Mouse (Mus musculus) adrenal gland, adult 2 months (tissue): ENCODE results near the gene Cyp2d11. TPM values are rescaled to one million over a fixed set of nuclear protein-coding genes. Genes with fewer than 3 reads are reported as not detected.

Experiments used
- DNase-seq: peaks from one replicate; pipeline ENCODE4 v3.0.0; 2021
- microRNA-seq, 2 experiments: library from miRNA; unstranded; fragments of <30 nt; microRNA quantifications; one replicate each; pipeline ENCODE4 v1.2.0; 2021
- polyA plus RNA-seq: library from polyadenylated mRNA; depleted of rRNA; stranded (reverse); fragments of >200 nt; gene quantifications from 2 replicates; pipeline ENCODE4 v1.2.3, GENCODE M21; 2012; rRNA removed
- total RNA-seq, 2 experiments: library from RNA; stranded (reverse); gene quantifications; 2 replicates each; pipeline ENCODE4 v1.2.3; 2021

The Cyp2d11 gene
- total and polyA plus RNA-seq, 3 experiments = 0.21 TPM; not detected in 2

DNA sequence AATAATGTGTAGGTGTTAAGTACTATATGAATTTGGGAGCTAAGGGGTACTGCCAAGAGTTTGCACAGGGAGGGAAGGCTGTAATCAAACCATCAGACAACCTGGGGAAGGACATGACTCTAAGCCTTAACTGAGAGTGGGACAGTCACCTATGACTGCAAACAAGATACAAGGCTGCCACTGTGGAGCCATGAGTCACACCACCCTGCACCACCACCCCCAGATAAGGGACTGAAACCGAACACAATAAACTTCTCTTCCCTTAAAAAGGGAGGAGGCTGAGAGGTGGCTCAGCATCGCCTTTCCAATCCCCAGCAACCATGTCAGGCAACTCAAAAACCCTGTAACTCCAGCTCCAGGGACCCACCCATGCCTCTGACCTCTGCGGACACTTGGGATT is 42.3 kb downstream of the Cyp2d11 start:
- DNase-seq = peak; percentile 46

DNA sequence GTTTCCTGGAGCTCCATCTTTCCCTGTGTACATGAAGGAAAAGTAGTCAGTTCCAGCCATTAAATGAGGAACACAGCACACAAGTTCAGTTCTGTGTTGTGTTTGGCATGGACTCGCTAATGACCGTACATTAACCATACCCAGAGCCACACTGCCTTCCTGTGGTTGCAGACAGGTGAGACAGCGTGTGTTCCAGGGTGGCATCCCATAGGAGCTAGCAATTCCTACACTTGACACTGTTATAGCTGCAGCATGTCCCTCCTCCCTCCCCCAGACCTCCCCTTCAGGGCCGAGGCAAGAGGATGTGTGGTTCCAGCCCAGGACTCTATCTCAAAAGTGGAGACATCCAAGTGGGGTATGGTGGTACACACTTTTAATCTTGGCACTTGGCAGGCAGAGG is 43.5 kb downstream of the Cyp2d11 start:
- DNase-seq = no peak

GRCm38 (mm10) chr15:82348999-82349341 is 44.9 kb downstream of the Cyp2d11 start:
- DNase-seq = no peak

GRCm38 (mm10) chr15:82348258-82348998 is 45.4 kb downstream of the Cyp2d11 start:
- no peak for DNase-seq

DNA sequence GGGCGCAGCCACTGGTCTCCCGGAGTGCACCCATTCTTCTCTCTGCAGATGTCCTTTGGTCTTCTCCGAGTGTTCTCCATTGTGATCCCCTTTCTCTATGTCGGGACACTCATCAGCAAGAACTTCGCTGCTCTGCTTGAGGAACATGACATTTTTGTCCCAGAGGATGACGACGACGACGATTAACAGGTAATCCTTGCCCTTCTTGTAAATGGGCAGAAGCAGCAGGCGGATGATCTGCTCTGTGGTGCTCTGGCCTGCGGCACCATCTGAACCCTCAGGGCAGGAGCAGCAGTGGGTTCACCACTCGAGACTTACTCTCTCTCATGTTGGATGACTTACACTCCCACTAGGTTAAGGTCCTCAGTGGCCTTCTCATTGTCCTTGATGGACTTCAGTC is 46.0 kb downstream of the Cyp2d11 start:
- no peak for DNase-seq

DNA sequence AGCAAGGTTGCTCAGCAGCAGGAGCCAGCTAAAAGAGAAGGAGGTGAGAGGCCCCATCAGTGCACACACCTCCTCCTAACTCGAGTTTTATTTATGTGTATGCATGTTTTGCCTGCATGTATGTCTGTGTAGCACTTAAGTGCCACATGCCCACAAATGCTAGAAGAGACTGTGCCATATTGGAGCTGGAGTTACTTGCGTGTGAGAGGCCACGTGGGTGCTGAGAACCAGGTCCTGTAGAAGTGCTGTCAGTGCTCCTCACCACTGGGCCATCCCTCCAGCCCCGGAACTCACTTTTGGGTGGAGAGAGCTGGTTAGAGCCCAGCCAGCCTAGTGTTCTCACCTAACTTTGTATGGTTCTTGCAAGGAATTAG is 46.5 kb downstream of the Cyp2d11 start:
- DNase-seq = no peak

- DNase-seq = no peak
Observed at GRCm38 (mm10) chr15:82346580-82347302, 47.1 kb downstream of the Cyp2d11 start.

GRCm38 (mm10) chr15:82345820-82346470 is 47.9 kb downstream of the Cyp2d11 start:
- peak; percentile 98 for DNase-seq

DNA sequence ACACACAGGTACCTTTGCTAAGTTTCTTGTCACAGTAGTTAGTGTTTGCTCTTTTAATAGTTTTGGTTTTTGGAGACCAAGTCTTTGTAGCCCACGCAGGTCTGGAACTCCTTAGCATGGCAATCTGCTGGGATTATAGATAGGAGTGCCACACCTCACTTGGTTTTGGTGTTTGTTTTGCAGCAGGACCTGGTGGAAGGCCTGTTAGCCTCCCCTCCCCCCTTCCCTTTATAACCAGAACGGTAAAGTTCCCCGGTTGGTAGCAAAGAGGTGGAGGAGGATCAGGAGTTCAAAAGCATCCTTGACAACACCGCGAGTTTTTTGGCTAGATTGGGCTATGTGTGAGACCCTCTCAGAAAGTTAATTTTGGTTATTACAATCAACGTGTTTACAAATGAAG is 48.9 kb downstream of the Cyp2d11 start:
- no peak for DNase-seq

DNA sequence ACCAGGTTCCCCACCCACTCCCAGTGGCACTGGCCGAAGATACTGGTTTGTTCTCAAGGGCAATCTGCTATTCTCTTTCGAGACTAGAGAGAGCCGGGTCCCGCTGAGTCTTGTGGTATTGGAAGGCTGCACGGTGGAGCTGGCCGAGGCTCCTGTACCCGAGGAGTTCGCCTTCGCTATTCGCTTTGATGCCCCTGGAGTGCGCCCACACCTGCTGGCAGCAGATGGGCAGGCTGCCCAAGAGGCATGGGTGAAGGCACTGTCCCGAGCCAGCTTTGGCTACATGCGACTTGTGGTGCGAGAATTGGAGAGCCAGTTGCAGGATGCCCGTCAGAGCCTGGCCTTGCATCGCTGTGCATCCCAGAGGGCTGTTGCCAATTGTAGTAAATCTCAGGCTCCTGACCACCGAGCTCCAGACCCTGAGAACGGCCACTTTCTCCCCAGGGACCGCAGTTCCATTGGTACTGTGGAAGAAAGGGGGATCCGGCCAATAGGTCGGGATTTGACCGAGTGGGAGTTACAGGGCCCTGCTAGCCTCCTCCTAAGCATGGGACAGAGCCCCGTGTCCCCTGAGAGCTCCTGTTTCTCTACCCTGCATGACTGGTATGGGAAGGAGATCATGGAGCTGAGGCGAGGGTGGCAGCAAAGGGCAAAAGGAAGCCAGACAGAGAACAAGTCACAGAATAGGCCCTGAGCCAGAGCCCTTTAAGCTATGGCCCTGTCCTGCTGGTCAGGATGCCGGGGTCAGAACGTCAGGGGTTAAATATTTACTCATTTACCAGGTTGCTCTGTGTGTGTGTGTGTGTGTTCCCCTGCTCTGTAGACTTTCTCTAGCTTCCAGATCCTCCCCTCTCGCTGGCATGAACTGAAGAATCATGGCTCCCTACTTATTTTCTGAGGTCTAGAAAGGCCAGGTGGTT is 50.2 kb downstream of the Cyp2d11 start:
- no peak for DNase-seq

DNA sequence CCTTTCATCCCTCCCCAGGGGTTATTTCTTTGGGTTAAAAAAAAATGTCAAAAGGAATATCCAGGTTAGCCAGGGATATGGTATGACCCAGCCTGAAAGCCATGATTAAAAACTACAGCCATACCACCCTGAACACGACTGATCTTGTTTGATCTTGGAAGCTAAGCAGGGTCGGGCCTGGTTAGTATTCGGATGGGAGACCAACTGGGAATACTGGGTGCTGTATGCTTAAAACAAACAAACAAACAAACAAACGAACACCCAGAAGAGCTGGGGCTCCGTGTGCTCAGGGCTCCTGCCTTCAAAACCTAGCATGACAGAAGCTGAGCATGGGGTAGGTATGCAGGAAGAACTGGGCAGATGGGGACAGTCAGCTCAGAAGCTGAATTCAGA is 51.3 kb downstream of the Cyp2d11 start:
- DNase-seq = no peak

DNA sequence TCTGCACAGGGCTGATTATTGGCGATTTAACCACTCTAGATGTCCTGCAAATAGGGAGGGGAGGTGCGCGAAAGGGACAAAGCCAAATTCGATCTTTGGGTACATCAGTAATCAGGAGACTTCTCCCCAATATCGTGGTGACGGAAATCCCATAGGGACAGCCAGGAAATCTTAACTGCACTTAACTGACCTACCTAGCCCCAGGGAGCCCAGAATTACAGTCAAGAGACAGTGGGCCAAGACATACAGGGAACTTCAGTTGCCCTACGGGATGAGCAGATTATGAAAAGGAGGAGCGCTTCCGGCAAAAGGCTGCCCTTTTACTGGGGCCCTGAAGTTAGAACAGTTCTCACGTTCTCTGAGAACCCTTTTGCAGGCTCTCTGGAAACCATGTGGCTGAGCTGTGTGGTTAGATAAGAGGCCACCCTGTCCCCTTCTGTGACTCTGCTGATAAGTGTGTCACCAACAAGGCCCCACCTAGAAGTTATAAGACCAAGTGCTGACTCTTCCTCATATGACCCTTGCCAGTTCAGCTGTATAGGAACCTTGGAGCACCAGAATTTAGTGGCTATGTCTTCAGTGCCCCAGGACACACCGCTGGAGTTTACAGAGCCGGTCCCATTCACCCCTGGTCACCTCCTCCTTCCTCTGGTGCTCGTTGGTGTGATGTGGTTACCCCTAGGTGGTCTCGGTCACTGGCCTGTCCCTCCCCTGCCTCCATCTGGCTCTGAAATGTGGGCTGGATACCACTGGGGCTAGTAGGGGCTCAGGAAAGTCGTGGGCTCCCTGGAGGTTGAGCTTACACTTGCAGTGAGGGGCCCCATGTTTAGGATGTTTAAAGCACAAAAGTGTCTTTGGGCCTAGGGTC is 51.9 kb downstream of the Cyp2d11 start:
- DNase-seq = no peak

GRCm38 (mm10) chr15:82341036-82341501 is 52.8 kb downstream of the Cyp2d11 start:
- DNase-seq = peak; percentile 61

DNA sequence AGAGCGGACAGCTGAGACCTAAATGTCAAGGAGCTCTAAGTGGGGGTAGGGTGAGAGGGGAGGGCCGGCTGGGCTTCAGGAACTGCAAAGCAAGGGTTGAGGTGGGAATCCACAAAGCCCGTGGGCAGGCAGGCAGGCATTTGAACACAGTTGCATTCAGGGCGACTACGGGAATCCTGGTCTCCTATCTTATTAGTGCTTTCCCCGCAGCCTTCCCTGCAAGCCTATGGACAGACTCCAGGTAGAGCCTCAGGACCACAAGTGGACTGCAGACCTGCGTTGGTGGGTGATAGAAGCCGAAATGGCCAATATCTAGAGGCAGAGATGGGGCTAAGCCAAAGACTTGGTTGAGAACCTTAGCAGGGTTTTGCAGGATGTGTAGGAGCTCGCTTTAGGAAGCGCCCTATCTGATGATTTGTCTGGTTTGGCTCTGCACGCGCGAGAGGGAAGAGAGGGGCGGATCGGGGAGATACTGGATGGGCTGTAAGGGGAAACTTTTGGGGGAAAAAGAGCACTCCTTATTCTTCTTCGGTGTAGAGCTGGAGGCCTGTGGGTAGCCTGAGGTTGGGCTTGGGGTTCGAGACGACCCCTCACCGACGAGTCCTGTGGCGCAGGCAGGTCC is 53.3 kb downstream of the Cyp2d11 start:
- DNase-seq = no peak

DNA sequence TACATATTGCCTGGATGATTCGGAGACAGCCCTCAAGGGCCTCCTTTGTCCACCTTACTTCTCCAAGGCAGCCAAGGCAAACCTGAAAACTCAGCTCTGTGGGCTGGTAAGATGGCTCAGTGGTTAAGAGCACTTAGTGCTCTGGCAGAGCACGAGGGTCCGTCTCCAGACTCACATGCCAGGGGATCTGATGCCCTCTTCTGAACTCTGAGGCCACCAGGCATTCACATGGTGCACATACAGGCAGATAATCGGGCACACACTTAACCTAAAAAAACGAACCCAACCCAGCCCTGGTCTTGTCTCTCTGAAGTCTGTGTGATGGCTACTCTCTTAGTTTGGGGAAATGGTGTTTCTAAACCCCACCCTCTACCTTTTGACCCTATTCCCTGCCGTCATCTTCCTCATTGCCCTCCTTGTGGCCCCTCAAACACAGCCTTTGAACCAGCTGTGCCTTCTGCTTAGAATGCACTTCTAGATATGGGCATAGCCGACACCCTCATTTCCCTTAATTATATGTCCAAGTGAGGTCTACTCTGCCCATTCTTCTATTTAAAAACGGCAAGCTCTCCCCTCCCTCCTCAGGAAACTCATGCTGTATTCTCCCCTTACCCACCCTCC is 54.1 kb downstream of the Cyp2d11 start:
- no peak for DNase-seq

Small RNAs within 50 kb of the gene (microRNA-seq; reads per million reads assigned to microRNA genes)
- gene Gm25990 = 0 reads per million in 2 experiments
- gene Gm27331 = 0 reads per million in 2 experiments
- 0 reads per million in 2 experiments for gene Mir7684

Other genes starting within 250 kb of the Cyp2d11 start
- gene Srebf2, start 246.8 kb downstream of the Cyp2d11 start, total RNA-seq = 100 to 1,000 TPM in 1 of 2 experiments, 10 to 100 TPM in 1; 93.2 to 101 TPM
- 232 and 261 TPM in 2 replicates for gene Srebf2, start 246.8 kb downstream of the Cyp2d11 start, polyA plus RNA-seq
- gene Shisa8, start 181.2 kb downstream of the Cyp2d11 start, total RNA-seq = under 1 TPM in 1 of 2 experiments, not detected in 1; 0.69 TPM
- gene Shisa8, start 181.2 kb downstream of the Cyp2d11 start, polyA plus RNA-seq = 1.3 and 2.5 TPM in 2 replicates
- gene Tnfrsf13c, start 169.7 kb downstream of the Cyp2d11 start, total RNA-seq = not detected
- 0.08 and 0.15 TPM in 2 replicates for gene Tnfrsf13c, start 169.7 kb downstream of the Cyp2d11 start, polyA plus RNA-seq
- gene Cenpm, start 149.3 kb downstream of the Cyp2d11 start, total RNA-seq = 1 to 10 TPM in 1 of 2 experiments, under 1 TPM in 1; 0.93 to 1.9 TPM
- 11.0 and 11.1 TPM in 2 replicates for gene Cenpm, start 149.3 kb downstream of the Cyp2d11 start, polyA plus RNA-seq
- gene 1500009C09Rik, start 141.6 kb downstream of the Cyp2d11 start, total RNA-seq = under 1 TPM; 0.31 to 0.32 TPM
- 0.23 and 0.26 TPM in 2 replicates for gene 1500009C09Rik, start 141.6 kb downstream of the Cyp2d11 start, polyA plus RNA-seq
- 1 to 10 TPM; 2.9 to 4.7 TPM for gene Sept3, start 119.1 kb downstream of the Cyp2d11 start, total RNA-seq
- gene Sept3, start 119.1 kb downstream of the Cyp2d11 start, polyA plus RNA-seq = 2.1 and 2.9 TPM in 2 replicates
- gene Wbp2nl, start 95.1 kb downstream of the Cyp2d11 start, total RNA-seq = not detected
- gene Wbp2nl, start 95.1 kb downstream of the Cyp2d11 start, polyA plus RNA-seq = not detected in 2 replicates
- 10 to 100 TPM; 62.8 to 64.0 TPM for gene Naga, start 55.1 kb downstream of the Cyp2d11 start, total RNA-seq
- gene Naga, start 55.1 kb downstream of the Cyp2d11 start, polyA plus RNA-seq = 136 and 165 TPM in 2 replicates
- gene Pheta2, start 55.1 kb downstream of the Cyp2d11 start, total RNA-seq = 1 to 10 TPM in 1 of 2 experiments, under 1 TPM in 1; 0.40 to 1.1 TPM
- gene Pheta2, start 55.1 kb downstream of the Cyp2d11 start, polyA plus RNA-seq = 0.44 and 0.55 TPM in 2 replicates
- gene Smdt1, start 55.1 kb downstream of the Cyp2d11 start, total RNA-seq = 100 to 1,000 TPM; 187 to 197 TPM
- gene Smdt1, start 55.1 kb downstream of the Cyp2d11 start, polyA plus RNA-seq = 190 and 213 TPM in 2 replicates
- 100 to 1,000 TPM; 454 to 511 TPM for gene Ndufa6, start 39.7 kb downstream of the Cyp2d11 start, total RNA-seq
- gene Ndufa6, start 39.7 kb downstream of the Cyp2d11 start, polyA plus RNA-seq = 169 and 274 TPM in 2 replicates
- gene Cyp2d22, start 13.8 kb downstream of the Cyp2d11 start, total RNA-seq = 10 to 100 TPM; 37.9 to 39.6 TPM
- 51.0 and 66.2 TPM in 2 replicates for gene Cyp2d22, start 13.8 kb downstream of the Cyp2d11 start, polyA plus RNA-seq
- 1 to 10 TPM in 1 of 2 experiments, not detected in 1; 1.5 TPM for gene Cyp2d10, start 13.2 kb upstream of the Cyp2d11 start, total RNA-seq
- 0.73 TPM in 1 of 2 replicates, not detected in the other for gene Cyp2d10, start 13.2 kb upstream of the Cyp2d11 start, polyA plus RNA-seq
- under 1 TPM; 0.69 to 0.78 TPM for gene Cyp2d9, start 39.4 kb upstream of the Cyp2d11 start, total RNA-seq
- not detected in 2 replicates for gene Cyp2d9, start 39.4 kb upstream of the Cyp2d11 start, polyA plus RNA-seq
- not detected for gene Cyp2d12, start 161.1 kb upstream of the Cyp2d11 start, total RNA-seq
- gene Cyp2d12, start 161.1 kb upstream of the Cyp2d11 start, polyA plus RNA-seq = not detected in 2 replicates
- gene Cyp2d34, start 226.9 kb upstream of the Cyp2d11 start, total RNA-seq = not detected
- gene Cyp2d34, start 226.9 kb upstream of the Cyp2d11 start, polyA plus RNA-seq = not detected in 2 replicates